Mouse (Mus musculus) embryo, embryonic 11 days (tissue): ENCODE data around the gene Styx.

Experiments used
- DNase-seq: peaks from one replicate; pipeline ENCODE4 v3.0.0-alpha.2; 2015

Styx gene

DNA sequence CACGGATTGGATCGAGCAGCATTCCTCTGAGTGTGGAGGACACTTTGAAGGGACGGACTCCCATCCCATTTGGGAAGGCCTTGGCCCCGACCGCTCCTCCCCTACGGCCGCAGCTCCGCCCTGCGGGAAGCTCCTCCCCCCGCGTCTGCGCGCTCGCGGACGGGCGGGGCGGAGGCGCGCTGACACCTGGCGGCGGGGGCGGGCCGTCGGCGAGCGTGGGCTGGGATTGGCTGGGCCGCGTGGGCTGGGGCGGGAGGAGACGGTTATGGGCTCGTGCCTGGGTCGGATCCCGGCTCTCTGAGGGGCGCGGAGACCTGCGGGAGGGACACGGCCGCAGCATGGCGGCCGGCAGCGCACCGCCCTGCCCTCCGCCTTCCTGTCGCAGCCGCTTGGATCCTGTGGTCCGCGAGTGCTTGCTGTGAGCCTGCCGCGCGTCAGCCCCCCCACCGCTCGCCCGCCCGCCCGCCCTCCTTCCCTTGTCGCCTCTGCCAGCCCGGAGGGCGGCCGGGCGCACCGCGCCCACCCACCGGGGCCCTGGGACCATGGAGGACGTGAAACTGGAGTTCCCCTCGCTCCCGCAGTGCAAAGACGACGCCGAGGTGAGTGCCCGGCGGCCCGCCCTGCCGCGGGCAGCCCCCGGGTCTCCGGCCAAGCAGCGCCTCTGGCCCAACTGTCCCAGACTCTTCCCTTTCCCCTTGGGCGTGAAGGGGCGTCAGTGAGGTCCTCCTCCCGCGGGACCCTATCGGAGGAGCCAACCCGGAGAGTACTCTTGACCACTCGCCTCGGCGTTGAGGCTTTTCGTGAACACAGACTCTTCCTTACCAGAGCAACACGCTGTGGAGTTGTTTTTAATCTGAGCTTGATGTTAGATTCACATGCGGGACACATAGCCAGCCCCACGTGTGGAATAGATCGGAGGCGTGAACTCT lies at the start of gene Styx:
Gene Styx (plus strand): TSS at position 163 of the 929 bp plus-strand sequence.
- peak; percentile 97 for DNase-seq

DNA sequence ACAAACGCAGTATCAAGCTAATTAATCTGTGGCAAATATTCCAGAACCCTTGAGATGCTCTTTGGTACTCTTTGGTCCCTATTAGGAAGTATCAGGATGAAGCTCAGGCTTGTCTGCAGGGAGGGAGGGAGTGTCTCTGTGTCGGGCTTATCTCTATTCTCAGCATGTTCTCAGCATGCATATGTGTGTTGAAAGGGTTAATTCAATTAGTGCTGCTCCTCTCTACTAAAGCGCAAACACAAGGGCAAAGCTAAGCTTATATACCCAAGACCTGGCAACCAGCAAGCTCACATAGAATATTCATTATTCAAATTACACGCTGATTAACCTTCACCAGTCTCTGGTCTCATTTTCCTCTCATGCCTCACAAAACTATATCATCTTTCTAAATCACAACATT lies 47.0 kb upstream of the Styx start:
- no peak for DNase-seq

DNA sequence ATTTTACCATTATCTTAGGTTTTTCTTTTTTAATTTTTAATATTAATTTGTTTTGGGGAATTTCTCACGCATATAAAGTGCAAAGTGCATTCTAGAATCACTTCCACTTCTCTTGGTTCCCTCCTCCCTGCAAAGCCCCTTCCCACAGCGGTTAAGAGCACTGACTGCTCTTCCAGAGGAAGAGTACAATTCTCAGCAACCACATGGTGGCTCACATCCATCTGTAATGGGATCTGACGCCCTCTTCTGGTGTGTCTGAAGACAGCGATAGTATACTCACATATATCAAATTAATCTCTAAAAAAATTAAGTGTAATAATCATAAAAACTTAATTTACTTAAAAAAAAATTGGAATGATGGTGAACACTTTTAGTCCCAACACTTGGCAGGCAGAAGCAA lies 46.5 kb upstream of the Styx start:
- no peak for DNase-seq

DNA sequence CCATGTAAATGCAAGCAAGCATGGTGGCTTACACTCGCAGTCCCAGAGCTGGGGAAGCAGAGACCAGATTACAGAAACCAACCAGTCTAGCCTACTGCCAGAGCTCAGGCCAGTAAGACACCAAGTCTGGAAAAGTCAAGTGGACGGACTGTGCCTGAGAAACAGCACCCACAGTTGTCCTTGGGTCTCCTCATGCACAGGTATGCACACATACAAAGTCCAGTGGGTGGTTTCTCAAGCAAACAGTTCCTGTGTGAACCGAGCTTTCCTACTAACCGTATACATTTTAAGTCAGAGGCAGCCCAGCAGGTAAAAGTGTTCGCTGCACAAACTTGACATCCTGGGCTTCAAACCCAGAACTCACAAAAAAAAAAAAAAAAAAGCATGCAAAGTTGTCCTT lies 45.0 kb upstream of the Styx start:
- DNase-seq = no peak

DNA sequence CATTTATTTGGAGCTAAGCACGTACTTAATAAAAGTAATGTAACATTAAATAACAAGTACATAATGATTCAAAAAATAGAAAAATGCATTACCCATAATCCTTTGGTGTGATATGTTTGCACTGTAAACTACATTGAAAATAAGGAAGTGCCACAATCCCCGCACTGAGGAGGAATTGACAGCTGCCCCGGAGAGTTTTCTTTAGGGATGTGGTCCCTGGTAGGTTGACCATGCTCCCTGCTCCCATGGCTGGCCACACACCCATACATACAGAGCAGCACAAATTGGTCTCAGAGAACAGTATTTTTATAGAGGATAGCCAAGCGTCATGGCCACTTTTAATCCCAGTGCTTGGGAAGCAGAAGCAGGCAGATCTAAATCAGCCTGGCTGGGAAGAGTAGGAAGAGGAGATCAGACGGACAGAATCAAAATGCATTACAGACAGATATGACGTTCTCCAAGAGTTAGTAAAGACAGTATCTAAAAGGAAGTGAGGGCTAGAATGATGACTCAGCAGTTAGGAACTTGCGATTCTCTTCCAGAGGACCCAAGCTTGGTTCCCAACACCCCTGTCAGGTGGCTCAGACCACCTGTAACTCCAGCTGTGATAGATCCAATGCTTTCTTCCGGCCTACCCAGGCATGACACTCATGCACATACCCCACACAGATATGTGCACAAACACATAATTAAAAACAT lies 43.1 kb upstream of the Styx start:
- DNase-seq = no peak

DNA sequence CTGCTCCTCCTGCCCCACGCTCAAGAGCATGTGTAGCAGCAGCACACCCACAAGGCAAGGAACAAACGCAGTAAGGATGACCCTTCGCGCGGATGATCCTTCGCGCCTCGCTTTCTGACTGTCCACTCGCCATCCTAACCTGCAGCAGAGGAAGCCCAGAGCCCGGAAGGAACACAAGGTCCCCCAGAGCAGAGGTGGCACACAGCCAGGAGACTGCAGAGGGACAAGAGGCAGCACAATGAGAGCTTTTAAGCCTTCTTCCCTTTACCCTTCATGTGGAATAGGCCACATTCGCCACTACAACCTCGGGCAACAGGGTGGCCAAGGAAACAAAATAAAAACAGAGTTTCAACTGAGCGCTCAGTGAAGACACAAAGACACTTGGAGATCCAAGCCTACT lies 41.2 kb upstream of the Styx start:
- no peak for DNase-seq

DNA sequence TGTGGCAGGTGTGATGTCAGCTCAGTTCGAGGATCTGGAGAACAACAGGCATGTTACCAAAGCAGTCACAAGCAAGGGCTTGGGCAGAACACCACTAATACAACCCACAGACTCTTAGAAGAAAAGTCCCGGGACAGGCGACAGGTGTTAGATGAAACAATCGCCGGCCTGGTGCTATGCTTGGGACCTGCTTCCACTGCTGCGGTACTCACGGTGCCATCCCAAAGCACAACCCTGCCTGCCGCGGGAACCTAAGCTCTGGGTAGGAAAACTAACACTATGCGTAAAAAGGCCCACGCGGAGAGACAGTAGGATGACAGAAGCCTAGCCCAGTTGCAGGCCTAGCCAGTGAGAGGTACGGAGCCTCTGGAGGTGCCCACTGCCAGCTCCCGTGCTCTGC lies 40.8 kb upstream of the Styx start:
- no peak for DNase-seq

DNA sequence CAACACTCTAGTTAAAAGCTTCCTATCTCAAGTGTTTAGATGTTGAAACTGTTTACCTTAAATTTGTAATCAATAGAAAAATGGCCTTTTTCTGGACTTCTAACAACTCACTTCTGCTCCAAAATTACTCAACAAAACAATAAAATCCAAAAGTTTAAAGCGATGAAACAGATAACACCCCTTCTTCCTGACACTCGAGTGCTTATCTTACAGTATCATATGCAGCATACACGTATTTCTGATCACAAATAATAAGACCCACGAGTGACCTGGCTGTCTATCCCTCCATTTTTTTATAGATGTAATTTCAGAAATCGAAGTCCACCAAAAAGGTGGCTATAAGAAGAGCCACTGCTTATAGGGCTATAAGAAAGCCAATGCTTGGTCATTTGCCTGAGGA lies 34.0 kb upstream of the Styx start:
- no peak for DNase-seq

DNA sequence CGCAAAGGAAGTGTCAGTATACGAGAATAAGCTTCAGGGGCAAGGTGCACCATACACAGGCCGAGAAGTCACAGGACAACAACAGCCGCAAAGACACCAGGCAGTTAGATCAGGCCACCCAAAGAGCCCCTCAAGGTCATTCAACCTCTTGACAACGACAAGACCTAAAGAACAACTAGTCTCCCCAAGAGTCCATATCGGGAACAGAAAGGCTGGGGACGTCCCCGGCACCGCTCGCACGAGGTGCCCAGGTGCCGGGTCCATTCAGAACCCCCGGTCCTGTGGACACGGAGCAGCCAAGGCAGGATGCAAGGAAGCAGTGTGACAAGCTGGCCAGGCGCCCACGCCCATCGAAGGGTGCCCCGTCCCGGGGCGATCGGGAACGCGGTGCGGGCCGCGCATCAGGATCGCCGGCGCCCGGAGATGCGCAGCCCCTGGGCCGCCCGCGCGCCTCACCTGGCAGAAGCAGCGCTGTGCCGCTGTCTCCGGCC lies 32.9 kb upstream of the Styx start:
- no peak for DNase-seq

DNA sequence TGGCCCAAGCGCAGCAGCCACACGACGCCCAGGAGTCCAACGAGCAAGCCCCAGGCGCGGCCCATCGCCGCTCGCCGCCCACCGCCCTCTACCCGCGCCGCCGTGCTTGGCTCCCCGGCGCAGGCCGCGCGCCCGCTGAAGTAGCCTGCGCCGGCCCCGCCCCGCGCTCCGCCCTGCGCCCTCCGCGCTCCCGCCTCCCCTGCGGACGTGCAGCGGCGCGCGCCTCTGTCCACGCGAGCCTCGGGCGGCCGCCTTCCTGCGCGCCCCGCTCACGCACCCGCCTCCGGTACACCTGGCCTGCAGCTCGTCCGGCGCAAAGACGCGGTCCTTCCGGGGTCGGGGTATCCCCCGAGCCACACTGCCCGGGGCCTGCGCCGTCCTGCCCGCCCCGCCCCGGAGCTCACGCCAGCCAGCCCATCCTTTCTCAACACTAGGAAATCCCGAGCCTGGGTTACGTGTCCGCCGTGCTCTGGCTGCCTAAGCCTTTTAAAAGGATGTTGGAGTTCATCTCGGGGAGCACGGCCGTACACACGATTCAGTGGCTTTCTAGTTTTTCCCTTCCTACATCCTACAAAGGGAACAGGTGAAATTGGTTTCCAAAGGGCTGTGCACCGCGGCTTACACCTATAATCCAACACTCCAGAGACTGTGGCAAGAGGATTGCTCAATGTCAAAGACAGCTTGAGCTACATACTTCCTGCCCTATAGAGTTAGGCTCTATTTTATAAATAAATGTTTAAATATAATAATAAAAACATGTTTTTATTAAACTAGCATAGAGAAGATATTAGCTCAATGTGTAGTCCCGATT lies 32.3 kb upstream of the Styx start, which contains the start of gene Ero1l:
Gene Ero1l (minus strand): TSS at position 346 of the 811 bp plus-strand sequence.
- peak; percentile 94 for DNase-seq

DNA sequence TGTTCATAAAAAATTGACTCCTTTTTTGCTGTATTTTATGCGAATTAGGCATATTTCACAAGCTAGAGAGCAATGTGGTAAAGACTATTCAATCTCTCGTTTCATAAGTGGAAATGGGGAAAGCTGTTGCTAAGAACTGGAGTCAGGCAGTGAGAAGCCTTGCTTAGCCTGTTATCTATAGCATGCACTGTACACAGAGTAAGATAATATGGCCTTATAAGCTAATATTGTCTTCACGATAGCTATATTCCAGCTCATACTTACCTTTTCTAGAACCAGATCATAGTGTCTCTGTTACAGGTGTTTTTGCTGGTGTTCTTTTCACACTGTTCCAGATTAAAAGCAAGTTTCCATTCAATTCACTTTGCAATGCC lies 31.7 kb upstream of the Styx start:
- no peak for DNase-seq

DNA sequence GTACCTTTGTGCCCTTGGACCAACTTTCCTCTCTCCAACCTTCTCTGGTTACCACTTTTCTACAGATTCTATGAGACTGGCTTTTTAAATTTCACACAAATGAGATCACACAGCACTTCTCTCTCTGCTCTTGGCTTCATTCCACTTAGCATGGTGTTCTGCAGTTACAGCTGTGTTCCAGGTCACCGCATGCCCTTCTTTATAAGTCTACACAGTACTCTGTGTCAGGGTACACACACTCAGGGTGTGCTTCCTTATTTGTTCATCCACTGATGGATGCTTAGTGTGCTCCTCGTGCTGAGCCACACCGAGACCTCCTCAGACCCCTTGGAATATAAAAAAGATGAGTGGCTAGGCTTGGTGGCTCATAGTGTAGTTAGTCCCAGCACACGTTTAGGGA lies 30.8 kb upstream of the Styx start:
- no peak for DNase-seq

DNA sequence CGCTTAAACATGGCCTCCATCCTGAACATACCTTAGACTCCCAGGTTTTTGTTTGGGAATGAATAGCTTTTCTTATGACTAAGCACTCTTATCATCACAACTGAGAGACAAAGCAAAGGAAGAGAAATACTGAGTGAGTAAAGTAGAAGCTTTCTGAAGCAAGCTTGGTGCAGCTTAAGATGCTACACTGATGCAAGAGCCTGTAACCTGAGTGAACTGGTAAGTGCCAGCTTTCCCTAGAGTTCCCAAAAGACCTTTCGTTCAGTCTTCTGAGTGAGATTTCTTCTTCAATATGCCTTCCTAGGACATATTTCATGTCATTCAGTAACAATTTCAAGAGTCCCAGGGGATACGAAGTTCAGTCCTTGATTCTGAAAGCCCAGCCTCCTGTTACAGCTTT lies 29.8 kb upstream of the Styx start:
- no peak for DNase-seq

DNA sequence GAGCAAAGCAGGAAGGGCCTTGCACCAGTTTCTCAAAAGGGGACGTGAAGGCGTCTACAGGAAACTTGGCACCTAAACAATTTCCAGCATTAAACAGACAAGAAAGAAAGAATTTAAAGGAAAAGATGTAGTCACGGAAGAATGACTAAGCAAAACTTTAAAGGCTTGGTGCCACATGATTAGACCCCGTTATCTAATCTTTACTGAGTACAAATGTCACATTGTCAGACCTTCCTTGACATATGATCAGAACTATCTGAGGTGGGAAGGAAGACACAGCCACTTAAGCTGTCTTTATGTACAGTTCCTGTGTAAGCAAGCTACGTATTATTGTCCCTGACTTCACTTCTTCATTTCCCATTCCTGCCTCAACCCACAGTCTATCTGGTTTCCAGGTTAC lies 29.3 kb upstream of the Styx start:
- DNase-seq = no peak

DNA sequence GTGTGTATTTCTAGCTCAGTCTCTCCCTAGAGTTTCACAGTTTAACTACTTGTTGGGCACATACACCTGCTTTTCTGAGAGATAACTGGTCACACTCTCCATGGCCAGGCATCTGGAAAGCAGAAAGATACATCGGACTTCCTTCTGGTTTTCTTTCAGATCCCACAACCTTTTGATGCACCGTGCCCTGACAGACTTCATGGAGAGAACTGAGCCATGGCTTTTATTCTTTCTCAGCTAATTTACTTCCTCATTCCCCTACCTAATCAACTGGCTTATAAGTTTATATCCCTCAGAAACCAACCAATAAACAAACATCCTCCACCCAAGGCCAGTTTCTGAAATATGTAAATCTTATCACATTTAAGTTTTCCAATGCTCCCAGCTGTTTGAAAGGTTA lies 28.4 kb upstream of the Styx start:
- no peak for DNase-seq

DNA sequence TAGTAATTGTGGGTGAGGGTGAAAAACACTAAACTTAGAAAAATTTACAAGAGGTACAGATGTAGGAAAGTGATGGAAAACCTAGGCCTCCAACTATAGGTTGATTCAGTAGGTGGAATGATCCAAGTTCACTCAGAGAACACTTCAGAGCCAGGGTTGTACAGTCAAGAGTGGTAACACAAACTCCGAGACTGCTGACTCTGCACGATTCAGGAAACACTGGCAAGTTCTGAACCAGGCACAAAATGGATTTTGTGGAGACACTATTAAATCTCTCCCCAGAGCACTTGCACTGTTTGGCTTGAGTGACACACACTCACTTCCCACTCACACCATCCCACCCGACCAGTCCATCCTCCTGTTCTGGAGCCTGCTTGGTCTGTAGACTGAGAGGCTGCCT lies 27.6 kb upstream of the Styx start:
- DNase-seq = no peak

DNA sequence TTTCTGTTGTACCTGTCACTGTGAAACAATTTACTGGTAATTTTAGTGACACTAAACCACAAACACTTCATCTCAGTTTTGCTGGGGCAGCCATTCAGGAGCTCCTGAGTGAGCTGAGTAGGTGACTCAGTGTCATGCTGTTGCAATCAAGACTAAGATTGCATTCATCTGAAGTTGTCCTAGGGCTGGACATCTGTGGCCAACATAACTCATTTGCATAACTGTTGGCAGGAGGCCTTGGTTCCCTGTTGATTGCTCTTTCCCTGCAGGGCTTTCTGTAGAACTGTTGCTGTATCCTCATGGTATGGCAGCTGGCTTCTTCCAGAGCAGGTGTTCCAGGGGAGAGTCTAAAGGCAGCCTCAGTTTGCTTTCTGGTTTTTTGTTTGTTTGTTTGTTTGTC lies 25.4 kb upstream of the Styx start:
- no peak for DNase-seq

DNA sequence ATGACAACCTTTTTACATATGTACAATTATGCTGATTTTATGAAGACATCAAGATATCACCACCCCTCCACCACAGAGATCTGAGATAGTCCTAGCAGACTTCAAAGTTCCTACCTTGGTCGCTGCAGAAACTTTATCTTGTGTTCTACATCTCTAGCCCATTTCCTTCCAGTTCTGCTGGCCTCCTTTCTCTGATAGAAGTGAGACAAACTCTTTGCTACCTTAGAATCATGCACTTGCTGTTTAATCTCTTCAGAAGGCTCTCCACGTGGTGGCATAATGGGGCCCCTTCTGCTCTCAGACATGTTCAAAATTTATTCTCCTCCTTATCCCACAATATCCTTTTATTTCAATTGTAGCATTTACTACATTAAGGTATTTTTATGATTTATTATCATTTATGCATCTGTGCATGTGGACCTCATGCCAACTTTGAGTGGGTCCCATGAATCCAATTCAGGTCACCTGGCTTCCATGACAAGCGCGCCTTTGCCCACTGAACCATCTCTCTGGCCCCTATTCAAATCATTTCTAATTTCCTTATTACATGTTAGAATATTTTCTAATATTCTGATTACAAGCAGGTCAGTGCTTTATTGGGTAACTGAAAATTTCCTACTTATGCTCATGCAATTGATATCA lies 22.7 kb upstream of the Styx start:
- DNase-seq = no peak

DNA sequence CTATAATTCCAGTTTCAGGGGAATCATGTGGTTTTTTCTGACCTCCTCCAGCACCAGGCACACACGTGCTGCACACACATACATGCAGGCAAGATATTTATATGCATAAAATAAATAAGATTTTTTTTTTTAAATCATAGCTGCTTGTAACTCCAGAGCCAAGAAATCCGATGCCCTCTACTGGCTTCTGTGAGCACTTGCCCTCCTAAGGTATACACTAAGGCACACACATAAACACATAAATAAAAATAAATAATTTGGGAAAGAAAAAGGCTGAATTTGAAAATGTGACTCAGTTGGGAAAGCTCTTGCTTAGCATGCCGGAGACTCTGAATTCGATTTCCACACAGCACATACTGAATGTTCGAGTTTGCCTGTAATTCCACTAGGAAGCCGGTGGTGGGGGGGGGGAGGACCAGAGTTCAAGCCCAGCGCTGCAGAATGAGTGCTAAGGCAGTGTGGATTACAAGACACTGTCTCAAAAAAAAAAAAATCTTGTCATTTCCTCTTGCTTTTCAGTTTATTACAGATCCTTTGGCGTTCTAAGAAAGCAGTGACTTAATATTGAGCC lies 21.8 kb upstream of the Styx start:
- no peak for DNase-seq

DNA sequence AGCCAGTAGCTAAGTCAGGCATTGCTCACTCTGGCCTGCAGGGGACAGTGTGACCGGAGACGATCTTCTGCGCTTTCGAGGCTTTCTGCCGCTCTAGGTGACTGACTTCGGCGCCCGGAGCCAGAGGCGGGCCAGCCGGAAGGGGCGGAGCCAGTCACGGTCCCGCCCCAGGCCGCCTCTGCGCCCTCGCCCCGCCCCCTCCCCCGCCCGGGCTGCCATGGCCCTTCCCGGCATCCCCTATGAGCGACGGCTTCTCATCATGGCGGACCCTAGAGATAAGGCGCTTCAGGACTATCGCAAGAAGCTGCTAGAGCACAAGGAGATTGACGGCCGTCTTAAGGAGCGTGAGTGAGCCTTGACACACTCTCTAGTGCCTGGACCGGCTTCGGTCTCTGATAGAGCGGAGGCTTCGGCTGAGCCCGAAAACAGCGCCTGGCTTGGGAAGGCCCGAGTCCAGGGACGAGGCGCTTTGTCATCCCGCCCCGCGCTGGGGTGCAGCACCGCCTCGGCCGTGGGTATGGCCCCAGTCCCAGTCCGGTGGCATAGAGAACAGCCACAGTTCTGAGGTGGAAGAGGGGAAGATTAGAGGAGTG lies 21.2 kb upstream of the Styx start, which contains the start of gene Psmc6:
Gene Psmc6 (plus strand): TSS at position 200 of the 593 bp plus-strand sequence.
- DNase-seq = peak; percentile 95

DNA sequence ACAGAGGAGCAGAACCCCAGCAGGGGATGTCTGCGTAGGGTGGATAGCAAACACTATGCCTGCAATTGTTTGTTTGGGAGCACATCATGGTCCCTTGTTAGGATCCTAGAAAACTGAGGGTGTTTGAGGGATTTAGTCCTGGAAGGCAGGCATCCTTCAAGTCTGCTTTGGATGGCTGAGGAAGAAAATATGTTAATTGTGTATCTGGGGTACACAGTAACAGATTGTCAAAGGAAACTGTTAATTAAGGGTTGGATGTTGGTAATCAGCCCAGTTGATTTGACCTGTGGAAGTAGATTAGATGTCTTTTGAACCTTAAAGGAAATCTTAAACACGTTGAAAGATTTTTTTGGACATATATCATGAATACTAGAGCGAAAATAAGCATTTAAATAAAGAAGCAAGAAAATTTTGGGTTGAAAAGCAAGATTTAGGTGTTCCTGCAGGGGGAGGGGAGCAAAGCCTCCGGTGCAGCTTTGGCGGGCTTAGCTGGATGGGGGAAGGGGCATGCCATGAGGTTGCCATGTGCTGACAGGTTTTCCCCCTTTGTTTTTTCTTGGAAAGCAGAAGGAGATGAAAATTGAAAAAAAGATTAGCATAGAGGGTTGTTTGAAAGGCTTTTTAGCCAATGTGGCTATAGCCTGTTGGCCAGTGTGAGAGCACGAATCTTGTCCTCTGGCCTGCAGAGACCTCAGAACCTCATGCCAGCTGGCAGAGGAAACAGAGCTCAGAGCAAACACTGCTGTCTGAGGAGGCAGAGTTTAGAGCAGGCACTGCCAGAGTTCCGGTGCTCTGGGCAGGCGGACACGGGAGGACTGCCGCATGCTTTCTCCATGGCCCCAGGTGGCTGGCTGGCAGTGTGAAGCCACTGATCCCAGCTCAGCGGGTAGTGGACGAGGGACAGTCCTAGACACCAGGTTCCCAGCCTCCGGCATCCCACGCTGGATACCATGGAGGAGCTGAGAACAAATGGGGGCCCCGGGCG lies 13.6 kb downstream of the Styx start:
- DNase-seq = no peak
